Mouse (Mus musculus) ES-E14 (cell line): ENCODE data around the gene Kank4.

Experiments
- CHD2 ChIP-seq: IDR thresholded peaks from 2 replicates; pipeline ENCODE4 v1.6.1; 2014; ENCODE audit warnings: mild to moderate bottlenecking, low read depth, low read length, inconsistent platforms
- HCFC1 ChIP-seq: IDR thresholded peaks from 2 replicates; pipeline ENCODE4 v1.6.1; 2012; ENCODE audit warnings: low read length, inconsistent platforms, borderline replicate concordance; ENCODE audit not compliant: insufficient read depth
- MAFK ChIP-seq: IDR thresholded peaks from 2 replicates; pipeline ENCODE4 v1.6.1; 2014; ENCODE audit warnings: mild to moderate bottlenecking, low read depth, low read length, inconsistent platforms; ENCODE audit not compliant: insufficient read depth
- ZC3H11A ChIP-seq: IDR thresholded peaks from 2 replicates; pipeline ENCODE4 v1.6.1; 2012; ENCODE audit warnings: low read depth, mild to moderate bottlenecking, inconsistent platforms, low read length, borderline replicate concordance
- ZNF384 ChIP-seq: IDR thresholded peaks from 2 replicates; pipeline ENCODE4 v1.6.1; 2012; ENCODE audit warnings: low read depth, low read length, inconsistent platforms

DNA sequence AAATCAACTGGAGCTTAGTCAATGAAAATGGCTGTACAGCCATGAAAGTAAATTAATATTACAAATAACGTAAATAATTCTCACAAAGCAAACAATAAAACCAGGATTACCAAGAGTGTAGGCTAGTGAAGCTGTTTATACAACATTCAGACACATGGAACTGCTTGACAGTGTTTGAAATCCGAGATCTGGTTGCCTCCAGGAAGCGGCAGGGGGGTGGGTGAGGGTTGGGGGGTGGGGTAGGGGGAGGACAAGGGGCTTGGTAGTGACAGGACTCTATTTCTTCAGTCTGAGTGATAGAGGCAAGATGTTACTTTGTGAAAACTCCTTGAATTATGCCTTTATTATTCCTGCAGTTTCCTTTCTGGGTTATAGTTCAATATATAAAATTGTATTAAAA, 9.4 kb upstream of the Kank4 start:
- TF ChIP-seq ZC3H11A (no peak), ZNF384 (no peak), HCFC1 (no peak), MAFK (no peak), CHD2 (no peak)
